Mouse (Mus musculus) brain, embryonic 14.5 days (tissue): ENCODE measurements around the gene Chp2.

Experiments used
- CTCF ChIP-seq: fragments of 200-500 bp; IDR thresholded peaks from 2 replicates; pipeline ENCODE4 v1.5.1; 2012; ENCODE audit warnings: inconsistent platforms, mild to moderate bottlenecking, moderate library complexity, borderline replicate concordance; ENCODE audit not compliant: insufficient read depth, insufficient read length; ENCODE audit errors: extremely low read depth
- POLR2A ChIP-seq: fragments of 200-500 bp; IDR thresholded peaks from 2 replicates; pipeline ENCODE4 v1.6.1; 2012; ENCODE audit warnings: mild to moderate bottlenecking, inconsistent platforms, borderline replicate concordance; ENCODE audit not compliant: poor library complexity, insufficient read depth, insufficient read length, severe bottlenecking; ENCODE audit errors: extremely low read depth

- TF ChIP-seq CTCF (no peak), POLR2A (no peak)
These were observed 6.9 kb downstream of the Chp2 start for GRCm38 (mm10) chr7:122226020-122226742.
